ENCODE assay signal across 26 mouse cellular contexts in the genomic region with DNA sequence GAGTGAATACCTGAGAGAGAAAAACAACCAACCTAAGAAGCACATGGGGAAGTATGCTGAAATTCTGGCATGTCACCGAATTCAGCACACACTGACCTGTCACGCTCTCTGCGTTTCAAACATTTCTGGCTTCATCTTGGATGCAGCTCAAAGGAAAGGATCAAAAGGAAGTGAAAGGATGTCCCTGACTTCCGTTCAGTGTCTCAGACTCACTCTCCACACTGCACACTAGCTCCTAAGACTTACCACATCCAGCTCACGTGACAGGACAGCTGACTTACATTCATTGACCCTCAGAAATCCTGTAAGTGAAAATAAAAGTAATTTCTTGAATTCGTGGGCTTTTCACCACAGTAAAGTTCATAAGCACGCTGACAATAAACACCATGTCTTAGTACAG. TPM values are rescaled to one million over a fixed set of nuclear protein-coding genes. Genes with fewer than 3 reads are reported as not detected.
DNase-seq lines count a peak whose midpoint lies in the region; ATAC-seq lines count a peak whose summit lies in the region.
"Had no signal": no experiment of that assay in that cellular context is flagged by ENCODE, and none has a peak within 500 bp of the region (broad histone marks: within the 10 kb centered on the region; RNA-seq: fewer than 3 reads in every experiment).

No protein-coding gene starts in this region.

- H3K4me1 ChIP-seq in lung, embryonic 16.5 days (replicated peaks; ENCODE audit: control insufficient read depth, insufficient read depth, low read length) = no peaks in the 10 kb centered on the region
- peaks cover 5% of the 10 kb centered on the region; the same call in 1 of the 2 replicates for H3K4me1 ChIP-seq in megakaryocyte, embryonic 14.5 days
- H3K4me1 ChIP-seq: embryonic facial prominence, embryonic 13.5 days; heart, embryonic 15.5 days; hindbrain, embryonic 10.5 days; intestine, embryonic 15.5 days; neural tube, embryonic 13.5 days had no signal

- no peak overlapping the region for H3K9ac ChIP-seq in lung, embryonic 16.5 days (ENCODE audit: low read length)
- H3K9ac ChIP-seq: embryonic facial prominence, embryonic 13.5 days; heart, embryonic 15.5 days; intestine, embryonic 15.5 days; neural tube, embryonic 13.5 days had no signal

- H3K27ac ChIP-seq in lung, embryonic 16.5 days (ENCODE audit: low read length) = no peak overlapping the region
- H3K27ac ChIP-seq: embryonic facial prominence, embryonic 13.5 days; heart, embryonic 15.5 days; hindbrain, embryonic 10.5 days; intestine, embryonic 15.5 days; neural tube, embryonic 13.5 days had no signal

- H3K36me3 ChIP-seq in lung, embryonic 16.5 days (ENCODE audit: control insufficient read depth, insufficient read depth, low read length) = no peaks in the 10 kb centered on the region
- no peaks in the 10 kb centered on the region for H3K36me3 ChIP-seq in megakaryocyte, embryonic 14.5 days (replicated peaks; ENCODE audit: low read length)
- H3K36me3 ChIP-seq: embryonic facial prominence, embryonic 13.5 days; G1E; heart, embryonic 15.5 days; hindbrain, embryonic 10.5 days; intestine, embryonic 15.5 days; neural tube, embryonic 13.5 days had no signal

- no peaks in the 10 kb centered on the region for H3K27me3 ChIP-seq in lung, embryonic 16.5 days (ENCODE audit: control insufficient read depth, insufficient read depth, low read depth, low read length)
- H3K27me3 ChIP-seq in megakaryocyte, embryonic 14.5 days (replicated peaks) = no peaks in the 10 kb centered on the region
- H3K27me3 ChIP-seq: embryonic facial prominence, embryonic 13.5 days; heart, embryonic 15.5 days; intestine, embryonic 15.5 days; neural tube, embryonic 13.5 days had no signal

- 31% methylated on average over 7 of the region's 7 CpGs for WGBS in lung, embryonic 16.5 days

- no peak overlapping the region for H3K4me2 ChIP-seq in lung, embryonic 16.5 days (ENCODE audit: low read depth, low read length)
- H3K4me2 ChIP-seq: embryonic facial prominence, embryonic 13.5 days; heart, embryonic 15.5 days; intestine, embryonic 15.5 days; neural tube, embryonic 13.5 days had no signal

- DNase-seq in adrenal gland, adult 2 months = peak; percentile 8
- DNase-seq in adrenal gland, adult 18-20 months (ENCODE audit: low spot score in 2 of 2) = no peak
- no peak for DNase-seq in lung, postnatal 14 days
- DNase-seq in gastrocnemius, postnatal 36 days = no peak
- DNase-seq in heart, adult 8-10 months (ENCODE audit: low spot score) = no peak
- DNase-seq: cerebellum, adult 11-12 months; cerebellum, postnatal 36 days; heart, adult 11 months; layer of hippocampus, adult 9-11 months; liver; lung, adult 2 months; thymus, adult 18-20 months had no signal

- no peak overlapping the region for H3K4me3 ChIP-seq in lung, embryonic 16.5 days (ENCODE audit: low read length)
- peak overlapping the region; percentile 50 for H3K4me3 ChIP-seq in megakaryocyte, embryonic 14.5 days (replicated peaks)
- H3K4me3 ChIP-seq: embryonic facial prominence, embryonic 13.5 days; heart, embryonic 15.5 days; hindbrain, embryonic 10.5 days; intestine, embryonic 15.5 days; neural tube, embryonic 13.5 days had no signal

- intact Hi-C loops in gastrocnemius, postnatal 36 days (cut with DNase I) = no loop called here

- no peaks in the 10 kb centered on the region for H3K9me3 ChIP-seq in lung, embryonic 16.5 days (ENCODE audit: control insufficient read depth, low read length)
- no peaks in the 10 kb centered on the region for H3K9me3 ChIP-seq in megakaryocyte, embryonic 14.5 days
- H3K9me3 ChIP-seq: embryonic facial prominence, embryonic 13.5 days; G1E; heart, embryonic 15.5 days; hindbrain, embryonic 10.5 days; intestine, embryonic 15.5 days; neural tube, embryonic 13.5 days had no signal

- 0 out of 2 replicates have a peak, but pooled peaks have one; percentile 45 for ATAC-seq in lung, embryonic 16.5 days (ENCODE audit: low read depth)
- ATAC-seq in granulocyte monocyte progenitor cell, adult 5-6 weeks (replicated peaks; ENCODE audit: poor library complexity, severe bottlenecking) = peak; percentile 92
- ATAC-seq: intestine, embryonic 15.5 days; midbrain, embryonic 16.5 days had no signal

RNA-seq across cellular contexts. Expression of a gene that starts 16.9 kb away (rescaled TPM):
- not detected for total RNA-seq in adrenal gland, adult 2 months (2021)
- polyA plus RNA-seq in adrenal gland, adult 2 months (2012; rRNA removed) = not detected in 2 replicates
- total RNA-seq in adrenal gland, adult 18-20 months (2021) = not detected
- not detected in 2 replicates for polyA plus RNA-seq in lung, embryonic 16.5 days (2015; fragmentation: Nextera tagmentation; extraction: Ambion mirVana)
- not detected in 2 replicates for total RNA-seq in granulocyte monocyte progenitor cell, adult 5-6 weeks (2014; fragmentation: Nextera tagmentation)
- total RNA-seq in granulocyte monocyte progenitor cell, adult 5-6 weeks (2017) = not detected in 2 replicates
- polyA plus RNA-seq in megakaryocyte, embryonic 14.5 days (2012; ENCODE audit: insufficient read depth, low replicate concordance) = not detected in 2 replicates
- total RNA-seq in gastrocnemius, postnatal 36 days (2021) = not detected
- not detected for total RNA-seq in heart, adult 8-10 months (2022)
- total RNA-seq: G1E; left cerebral cortex, postnatal 25 days had no signal
- polyA plus RNA-seq: brain, embryonic 14.5 days; embryonic facial prominence, embryonic 13.5 days; forebrain, embryonic 11.5 days; frontal cortex, adult 2 months; G1E; heart, embryonic 15.5 days; hindbrain, embryonic 10.5 days; intestine, embryonic 15.5 days; lung, adult 2 months; midbrain, embryonic 16.5 days; neural tube, embryonic 13.5 days had no signal
